Mouse (Mus musculus) heart, postnatal 14 days (tissue): ENCODE data around the gene Dnase2b. TPM values are rescaled to one million over a fixed set of nuclear protein-coding genes. Genes with fewer than 3 reads are reported as not detected.

Experiments used
- total RNA-seq, 2 experiments: library from RNA; stranded (reverse); gene quantifications; 2 replicates each; pipeline ENCODE4 v1.2.3; 2021

Gene Dnase2b
- total RNA-seq, 2 experiments from 2014 or later = not detected

Other genes starting within 250 kb of the Dnase2b start
- gene Ssx2ip, start 211.0 kb downstream of the Dnase2b start, total RNA-seq = 10 to 100 TPM in 1 of 2 experiments, 1 to 10 TPM in 1; 8.9 to 11.0 TPM
- 1 to 10 TPM; 4.0 to 4.7 TPM for gene Ctbs, start 165.8 kb downstream of the Dnase2b start, total RNA-seq
- 1 to 10 TPM; 2.7 to 3.6 TPM for gene Spata1, start 115.8 kb downstream of the Dnase2b start, total RNA-seq
- gene Gng5, start 115.8 kb downstream of the Dnase2b start, total RNA-seq = 100 to 1,000 TPM; 201 to 215 TPM
- gene Rpf1, start 94.2 kb downstream of the Dnase2b start, total RNA-seq = 10 to 100 TPM; 13.6 to 14.4 TPM
- gene Uox, start 45.2 kb downstream of the Dnase2b start, total RNA-seq = not detected
- under 1 TPM in 1 of 2 experiments, not detected in 1; 0.15 TPM for gene 4930503B20Rik, start 35.7 kb upstream of the Dnase2b start, total RNA-seq
- gene Samd13, start 70.0 kb upstream of the Dnase2b start, total RNA-seq = 1 to 10 TPM; 1.4 to 2.6 TPM
- gene Prkacb, start 197.4 kb upstream of the Dnase2b start, total RNA-seq = 10 to 100 TPM; 62.5 to 68.3 TPM
- 1 to 10 TPM; 3.8 TPM for gene Ttll7, start 236.8 kb upstream of the Dnase2b start, total RNA-seq